Mouse (Mus musculus): ENCODE measurements around the gene Itgb5. TPM values are rescaled to one million over a fixed set of nuclear protein-coding genes. Genes with fewer than 3 reads are reported as not detected.

The Itgb5 gene
- total RNA-seq (2022), result 100 to 1,000 TPM in 2 of 4 experiments, 10 to 100 TPM in 2; 98.7 to 124 (median 105) TPM

- DNase-seq (ENCODE audit: low spot score in 2 of 2), result peak; percentile 72 to 77
Measured at GRCm38 (mm10) chr16:33829301-33829831, at the start of gene Itgb5. Itgb5 (plus strand) TSS chr16:33829665.

DNA sequence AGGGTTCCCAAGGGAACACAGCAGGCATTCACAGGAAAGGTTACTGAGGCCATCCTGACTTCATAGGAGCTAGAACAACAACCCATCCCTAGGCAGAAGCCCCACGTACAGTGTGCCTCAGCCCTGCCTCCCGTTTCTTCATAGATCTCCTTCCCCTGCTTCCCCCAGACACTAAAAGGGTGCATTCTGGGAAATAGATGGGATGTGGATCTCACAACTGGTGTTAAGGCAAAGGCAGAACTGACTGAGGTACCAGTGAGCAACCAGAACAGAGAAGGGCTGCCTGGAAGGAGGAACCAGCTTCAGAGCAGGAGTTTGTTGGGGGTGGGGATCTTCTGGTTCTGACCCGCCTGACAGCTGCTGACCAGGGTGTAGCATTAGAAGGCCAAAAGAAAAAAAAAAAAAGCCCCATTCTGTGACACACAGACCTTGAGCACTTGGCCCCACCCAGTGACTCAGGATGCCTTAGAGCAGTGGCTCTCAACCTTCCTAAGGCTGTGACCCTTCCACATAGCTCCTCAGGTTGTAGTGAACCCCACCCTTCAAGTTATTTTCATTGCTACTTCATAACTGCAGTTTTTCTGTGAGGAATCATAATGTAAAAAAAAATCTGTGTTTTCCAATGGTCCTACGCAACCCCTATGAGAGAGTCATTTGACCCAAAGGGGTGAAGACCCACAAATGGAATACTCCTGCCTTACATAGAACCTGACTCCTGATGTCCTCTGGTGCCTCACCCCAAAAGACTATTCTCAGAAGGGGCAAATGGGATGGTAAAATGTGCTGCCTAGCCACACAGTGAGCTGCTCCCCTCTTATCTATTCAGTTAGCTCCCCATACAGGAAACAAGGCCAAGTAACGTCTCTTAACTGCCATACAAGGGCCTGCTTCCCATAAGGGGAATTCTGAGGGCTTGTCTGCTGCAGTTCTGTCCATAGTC, 47.4 kb upstream of the Itgb5 start:
- DNase-seq (ENCODE audit: low spot score in 2 of 2), result no peak

GRCm38 (mm10) chr16:33782729-33783091, 46.8 kb upstream of the Itgb5 start:
- no peak for DNase-seq (ENCODE audit: low spot score in 2 of 2)

DNA sequence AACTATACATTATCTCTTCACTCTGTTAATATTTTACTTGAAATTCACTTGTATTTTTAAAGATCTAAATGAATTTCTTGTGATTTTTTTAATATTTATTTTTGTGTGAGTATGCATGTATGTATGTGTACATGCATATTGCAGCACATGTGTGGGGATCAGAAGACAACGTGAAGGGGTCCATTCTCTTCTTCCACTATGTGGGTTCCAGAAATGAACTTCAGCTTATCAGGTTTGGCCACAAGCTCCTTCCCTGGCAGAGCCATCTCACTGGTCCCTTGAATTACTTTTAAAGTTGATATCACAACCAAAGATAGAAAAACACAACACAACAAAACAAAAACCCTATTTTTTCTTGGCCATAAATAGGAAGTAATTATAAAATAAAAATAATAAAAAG, 44.9 kb upstream of the Itgb5 start:
- DNase-seq (ENCODE audit: low spot score in 2 of 2), result no peak

DNA sequence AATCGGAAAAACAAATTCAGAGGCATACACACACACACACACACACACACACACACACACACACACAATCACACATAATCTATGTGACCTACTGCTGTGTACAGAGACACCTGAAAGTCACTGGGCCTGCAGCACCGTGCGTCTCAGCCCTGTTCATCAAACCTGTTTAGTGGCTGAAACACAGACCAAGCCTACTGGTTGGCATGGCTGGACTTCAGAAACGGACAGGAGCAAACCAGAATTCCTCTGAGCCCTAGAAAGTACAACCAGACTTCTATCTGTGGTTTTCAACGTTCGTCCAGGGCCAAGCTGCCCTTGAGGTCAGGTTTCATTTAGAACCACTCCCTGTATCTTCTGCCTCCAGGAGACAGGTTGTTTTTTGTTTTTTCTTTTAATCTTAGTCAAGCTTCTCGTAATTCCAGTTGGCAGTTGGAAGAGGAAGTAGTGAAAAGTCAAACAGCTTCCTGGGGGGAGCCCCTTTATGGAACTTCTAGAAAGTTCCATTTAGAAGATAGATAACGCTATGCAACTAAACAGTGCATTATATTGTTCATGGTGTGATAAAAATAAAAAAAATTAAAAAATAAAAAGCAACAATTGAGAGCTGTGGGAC, 44.3 kb upstream of the Itgb5 start:
- no peak for DNase-seq (ENCODE audit: low spot score in 2 of 2)

DNA sequence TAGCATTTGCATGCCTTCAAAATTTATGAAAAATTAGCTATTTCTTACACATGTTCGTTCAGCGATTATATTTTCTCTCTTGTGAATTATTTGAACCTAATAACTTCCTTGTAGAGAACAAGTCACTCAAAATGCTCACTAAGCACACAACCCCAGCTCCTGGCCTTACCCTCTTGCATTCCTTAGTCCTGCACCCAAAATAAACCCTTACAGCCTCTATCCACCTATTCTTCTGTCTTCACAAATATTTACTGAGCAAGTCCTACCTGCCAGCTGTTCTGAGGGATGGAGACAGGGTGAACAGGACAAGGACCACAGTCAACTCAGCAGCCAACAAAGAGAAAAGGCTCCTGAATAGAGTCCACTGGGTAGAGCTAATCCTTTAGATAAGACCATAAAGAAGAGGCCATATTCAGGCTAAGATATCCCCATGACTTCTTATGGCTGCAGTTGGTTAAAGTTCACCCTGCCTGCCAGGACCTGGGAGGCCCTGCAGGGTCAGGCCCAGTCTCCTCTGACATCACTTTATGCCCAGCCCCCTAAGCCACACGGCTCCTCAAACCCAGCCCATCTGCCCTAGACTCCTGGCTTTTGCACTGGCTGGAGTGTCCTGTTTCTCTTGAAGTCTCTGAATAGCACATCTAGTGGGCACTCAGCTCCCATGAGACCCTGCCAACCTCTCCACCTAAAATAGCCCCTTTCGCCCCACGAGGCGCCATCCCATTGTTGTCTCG, 42.6 kb upstream of the Itgb5 start:
- no peak for DNase-seq (ENCODE audit: low spot score in 2 of 2)

DNA sequence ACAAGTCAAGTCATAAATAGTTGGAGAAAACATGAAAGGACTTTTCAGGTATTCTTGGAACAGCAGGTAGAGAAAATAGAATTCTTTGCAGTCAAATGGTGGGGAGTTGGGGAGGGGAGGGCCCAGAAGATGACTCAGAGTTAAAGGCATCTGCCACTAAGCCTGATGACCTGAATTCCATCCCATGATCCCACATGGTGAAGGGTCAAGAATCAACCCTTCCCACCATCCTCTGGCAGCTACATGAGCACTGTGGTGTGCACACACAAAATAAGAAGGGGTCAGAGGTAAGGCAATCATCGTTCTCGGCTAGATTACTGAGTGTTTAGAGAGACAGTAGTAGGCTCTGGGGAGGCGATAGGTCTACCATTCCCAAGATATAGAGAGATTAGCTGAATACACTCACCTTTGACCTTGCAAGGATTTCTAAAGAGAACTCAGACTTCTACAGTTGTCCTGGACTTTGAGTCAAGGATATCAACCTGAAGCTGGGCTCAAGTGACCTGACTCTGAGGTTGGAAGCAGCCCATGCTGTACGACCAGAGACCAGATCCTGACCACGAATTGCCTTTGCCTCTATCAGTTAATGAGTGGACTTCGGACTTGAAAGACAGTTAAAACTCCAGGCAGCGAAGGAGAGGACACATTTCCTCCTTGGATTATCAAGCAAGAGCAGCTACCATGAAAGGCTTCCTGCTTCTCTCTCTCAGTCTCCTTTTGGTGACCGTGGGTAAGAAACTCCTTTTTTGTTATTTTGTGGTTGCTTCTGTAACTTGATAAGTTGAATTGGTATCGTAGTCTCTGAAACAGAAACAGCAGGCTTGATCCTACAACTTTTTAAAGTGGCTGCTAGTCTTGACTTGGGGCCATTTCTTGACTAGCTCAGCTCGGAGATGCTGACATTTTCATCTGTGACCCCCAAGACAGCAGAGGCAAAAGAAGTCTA, 35.3 kb upstream of the Itgb5 start, which contains the start of gene Muc13:
Gene Muc13, plus strand, starts transcription at position 192 of the 946 bp plus-strand sequence.
- no peak for DNase-seq (ENCODE audit: low spot score in 2 of 2)

DNA sequence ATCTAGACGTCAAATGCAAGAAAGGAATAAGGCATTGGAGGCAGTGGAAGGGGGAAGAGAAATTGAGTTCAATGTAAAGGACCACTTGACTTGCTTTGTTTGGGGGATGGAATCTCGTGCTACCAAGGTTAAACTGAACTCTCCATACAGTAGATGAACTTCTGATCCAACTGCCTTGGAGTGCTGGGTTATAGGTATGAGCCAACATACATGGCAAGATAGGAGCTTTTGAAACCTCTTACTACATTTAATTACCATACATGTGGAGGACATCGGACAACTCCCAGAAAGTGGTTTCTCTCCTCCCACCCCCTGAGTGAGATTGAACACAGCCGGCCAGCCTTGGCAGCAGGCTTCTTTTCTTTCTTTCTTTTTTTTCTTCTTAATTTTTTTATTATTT, 34.4 kb upstream of the Itgb5 start:
- DNase-seq (ENCODE audit: low spot score in 2 of 2), result no peak

- DNase-seq (ENCODE audit: low spot score in 2 of 2), result no peak
Measured at GRCm38 (mm10) chr16:33795887-33796286, 33.6 kb upstream of the Itgb5 start.

GRCm38 (mm10) chr16:33796756-33797155, 32.7 kb upstream of the Itgb5 start:
- no peak for DNase-seq (ENCODE audit: low spot score in 2 of 2)

- DNase-seq (ENCODE audit: low spot score in 2 of 2), result peak in 1 of 2 experiments; percentile 21
Measured at GRCm38 (mm10) chr16:33797860-33798259, 31.6 kb upstream of the Itgb5 start.

- no peak for DNase-seq (ENCODE audit: low spot score in 2 of 2)
Measured at GRCm38 (mm10) chr16:33810002-33810401, 19.5 kb upstream of the Itgb5 start.

GRCm38 (mm10) chr16:33818413-33819165, 10.9 kb upstream of the Itgb5 start:
- DNase-seq (ENCODE audit: low spot score in 2 of 2), result no peak

DNA sequence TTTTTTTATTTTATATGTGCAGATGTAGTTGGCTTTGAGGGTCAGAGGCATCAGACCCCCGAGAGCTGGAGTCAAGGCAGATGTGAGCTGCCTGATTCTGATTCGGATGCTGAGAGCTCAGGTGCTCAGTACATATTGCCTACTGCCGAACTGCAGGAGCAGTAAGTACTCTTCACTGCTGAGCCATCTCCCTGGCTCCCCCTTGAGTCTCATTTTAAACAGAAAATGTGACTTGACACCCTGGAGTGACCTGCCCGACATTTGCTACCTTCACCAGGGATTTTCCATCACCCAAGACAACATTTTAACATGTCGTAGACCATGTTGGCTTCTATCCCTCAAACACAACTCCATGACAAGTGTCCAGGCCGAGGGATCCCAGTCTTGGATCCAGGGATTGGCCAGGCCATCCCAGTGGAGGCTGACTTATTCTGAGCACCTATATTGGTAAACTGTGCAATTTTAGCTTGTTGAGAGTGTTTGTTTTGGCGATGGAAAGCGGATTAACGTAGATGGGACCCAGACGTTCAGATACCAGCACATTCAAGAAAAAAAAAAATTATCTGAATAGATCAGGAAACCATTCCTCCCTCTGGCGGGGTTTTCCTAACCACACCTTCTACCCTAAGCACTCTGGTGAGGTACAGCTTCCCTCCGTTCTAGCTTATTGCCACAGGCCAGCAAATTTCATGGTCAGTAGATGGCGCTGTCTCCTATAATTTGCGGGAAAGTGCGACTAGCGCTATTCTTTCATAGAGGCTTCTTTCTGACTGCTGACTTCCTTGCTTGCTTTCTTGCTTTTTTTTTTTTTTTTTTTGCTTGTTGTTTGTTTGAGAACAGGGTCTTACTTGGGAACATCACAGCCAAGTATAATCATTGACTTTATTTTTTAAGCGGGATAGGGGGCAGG, 8.9 kb upstream of the Itgb5 start:
- DNase-seq (ENCODE audit: low spot score in 2 of 2), result peak; percentile 66 to 68

GRCm38 (mm10) chr16:33824603-33825002, 4.9 kb upstream of the Itgb5 start:
- DNase-seq (ENCODE audit: low spot score in 2 of 2), result no peak

- DNase-seq (ENCODE audit: low spot score in 2 of 2), result no peak
Measured at GRCm38 (mm10) chr16:33828496-33828895, 969 bp upstream of the Itgb5 start.

DNA sequence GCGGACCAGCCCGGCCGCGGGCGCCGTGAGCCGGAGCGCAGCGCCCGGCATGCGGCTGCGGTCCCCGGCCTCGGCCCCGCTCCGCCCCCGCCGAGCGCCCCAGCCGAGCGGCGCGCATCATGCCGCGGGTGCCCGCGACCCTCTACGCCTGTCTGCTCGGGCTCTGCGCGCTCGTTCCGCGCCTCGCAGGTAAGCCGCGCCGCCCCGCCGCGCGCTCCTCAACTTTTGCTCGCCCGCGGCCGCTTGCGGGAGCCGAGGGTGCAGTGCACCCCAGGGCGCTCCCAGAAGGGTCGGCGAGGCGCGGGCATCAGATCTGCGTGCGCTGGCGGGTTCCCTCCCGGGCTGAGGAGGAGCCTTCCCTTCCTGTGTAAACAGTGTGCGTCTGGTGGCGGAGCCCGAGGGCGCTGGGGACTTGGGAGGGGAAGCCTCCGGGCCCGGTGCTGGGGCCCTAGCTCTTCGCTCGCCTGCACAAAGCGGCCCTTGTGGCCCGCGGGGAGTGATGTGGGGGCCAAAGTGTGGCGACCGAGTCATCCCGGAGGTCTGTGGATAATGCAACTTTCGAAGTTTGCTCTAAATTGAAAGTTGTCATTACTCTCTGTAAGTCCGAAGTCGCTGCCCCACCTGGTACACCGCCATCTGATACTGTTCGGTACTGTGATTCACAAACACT, 512 bp downstream of the Itgb5 start:
- DNase-seq (ENCODE audit: low spot score in 2 of 2), result peak in 1 of 2 experiments; percentile 46

DNA sequence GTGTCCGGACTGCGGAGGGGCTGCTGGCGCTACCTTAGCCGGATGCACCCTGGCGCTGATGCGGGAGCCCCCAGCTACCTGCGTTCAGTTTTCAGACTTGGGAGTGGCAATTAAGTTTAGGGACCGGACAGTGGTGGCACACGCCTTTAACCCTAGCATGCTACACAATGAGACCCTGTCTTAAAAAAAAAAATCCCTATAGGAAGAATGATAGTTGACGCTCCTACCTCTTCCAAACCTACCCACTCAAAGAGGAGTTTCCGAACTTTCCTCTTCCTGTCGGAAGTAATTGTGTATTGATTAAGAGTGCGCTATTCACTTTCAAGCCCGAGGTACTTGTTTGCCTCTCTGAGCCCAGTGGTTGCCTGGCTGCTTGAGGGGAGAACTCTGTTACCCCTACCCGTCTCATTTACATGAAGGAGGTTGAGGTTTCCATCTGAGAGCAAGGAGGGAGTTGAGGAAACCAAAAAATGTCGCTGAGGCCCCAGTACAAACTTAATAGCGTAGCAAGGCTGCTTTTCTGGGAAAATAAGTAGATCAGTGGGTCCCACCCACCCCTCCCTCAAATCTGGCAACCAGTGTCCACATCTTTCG, 1.1 kb downstream of the Itgb5 start:
- DNase-seq (ENCODE audit: low spot score in 2 of 2), result no peak
